Mouse (Mus musculus) cerebellum, adult 9-10 months (tissue): Measurements from ENCODE around the gene Steap1.
A peak's percentile ranks its signal among the peaks of the same experiment; 100 is the strongest.

Experiments used
- DNase-seq: peaks from one replicate; pipeline ENCODE4 v3.0.0; 2022

The Steap1 gene

GRCm38 (mm10) chr5:5748866-5749682 lies at the start of gene Steap1:
Gene Steap1 (minus strand): TSS chr5:5749326.
- peak; percentile 74 for DNase-seq

- no peak for DNase-seq
Measured at GRCm38 (mm10) chr5:5787106-5787505, 38.0 kb upstream of the Steap1 start.

- no peak for DNase-seq
Measured at GRCm38 (mm10) chr5:5756392-5757019, 7.4 kb upstream of the Steap1 start.

GRCm38 (mm10) chr5:5755039-5755438 lies 5.9 kb upstream of the Steap1 start:
- DNase-seq: peak; percentile 45

- DNase-seq: peak; percentile 62
Measured at GRCm38 (mm10) chr5:5749772-5750222, 671 bp upstream of the Steap1 start.

- DNase-seq: no peak
Measured at GRCm38 (mm10) chr5:5734445-5734844, 14.7 kb downstream of the Steap1 start.

- no peak for DNase-seq
Measured at GRCm38 (mm10) chr5:5732858-5733257, 16.3 kb downstream of the Steap1 start.

GRCm38 (mm10) chr5:5732208-5732607 lies 16.9 kb downstream of the Steap1 start:
- DNase-seq: no peak

- no peak for DNase-seq
Measured at GRCm38 (mm10) chr5:5729904-5730303, 19.2 kb downstream of the Steap1 start.

GRCm38 (mm10) chr5:5722217-5722616 lies 26.9 kb downstream of the Steap1 start:
- DNase-seq: no peak

- DNase-seq: no peak
Measured at GRCm38 (mm10) chr5:5711032-5711431, 38.1 kb downstream of the Steap1 start.

GRCm38 (mm10) chr5:5707341-5708278 lies 41.5 kb downstream of the Steap1 start:
- no peak for DNase-seq

GRCm38 (mm10) chr5:5705019-5705418 lies 44.1 kb downstream of the Steap1 start:
- DNase-seq: no peak

- no peak for DNase-seq
Measured at GRCm38 (mm10) chr5:5700386-5700785, 48.7 kb downstream of the Steap1 start.

GRCm38 (mm10) chr5:5698830-5699229 lies 50.3 kb downstream of the Steap1 start:
- DNase-seq: no peak

GRCm38 (mm10) chr5:5695401-5695942 lies 53.7 kb downstream of the Steap1 start:
- DNase-seq: no peak

- DNase-seq: peak; percentile 50
Measured at GRCm38 (mm10) chr5:5693956-5694653, 55.0 kb downstream of the Steap1 start, which contains the start of gene Steap2. Gene Steap2 (minus strand): TSS chr5:5694578.

- peak; percentile 27 for DNase-seq
Measured at GRCm38 (mm10) chr5:5693541-5693955, 55.6 kb downstream of the Steap1 start.

- DNase-seq: no peak
Measured at GRCm38 (mm10) chr5:5692167-5692738, 56.9 kb downstream of the Steap1 start.

- DNase-seq: no peak
Measured at GRCm38 (mm10) chr5:5688945-5689540, 60.1 kb downstream of the Steap1 start.

- DNase-seq: no peak
Measured at GRCm38 (mm10) chr5:5688228-5688627, 60.9 kb downstream of the Steap1 start.
